Mouse (Mus musculus): ENCODE measurements around the gene Card14. TPM values are rescaled to one million over a fixed set of nuclear protein-coding genes. Genes with fewer than 3 reads are reported as not detected.
"Not testable (repeated sequence)": the region's sequence is repeated elsewhere in the genome, so short reads cannot be mapped to it uniquely, and the experiment has no call there.

Card14 gene
- polyA plus RNA-seq, 1 experiment from 2014 or later: 0.25 TPM

- peaks cover 14% of the 10 kb centered on the region for H3K27me3 ChIP-seq (ENCODE audit: control insufficient read depth, insufficient read depth, low read length)
- no peak overlapping the region for H3K4me3 ChIP-seq (ENCODE audit: low read depth, low read length)
- H3K9me3 ChIP-seq (ENCODE audit: control insufficient read depth, low read length): no peaks in the 10 kb centered on the region
- no peaks in the 10 kb centered on the region for H3K36me3 ChIP-seq (ENCODE audit: control insufficient read depth, insufficient read depth, low read length)
- H3K27ac ChIP-seq (ENCODE audit: low read depth, low read length): no peak overlapping the region
- 94% methylated on average over 5 of the region's 5 CpGs for WGBS
- no peak for ATAC-seq (ENCODE audit: low read depth)
- no peak overlapping the region for H3K4me2 ChIP-seq (ENCODE audit: low read depth, low read length)
- H3K9ac ChIP-seq (replicated peaks; ENCODE audit: low read depth, low read length): no peak overlapping the region
- peaks cover 7% of the 10 kb centered on the region; the same call in 1 of the 2 replicates for H3K4me1 ChIP-seq (ENCODE audit: control insufficient read depth, insufficient read depth, low read length)
Observed at GRCm38 (mm10) chr11:119386306-119386705, 78.7 kb downstream of the Card14 start.

GRCm38 (mm10) chr11:119387273-119387672 is 79.7 kb downstream of the Card14 start:
- H3K4me1 ChIP-seq (ENCODE audit: control insufficient read depth, insufficient read depth, low read length); H3K4me2 ChIP-seq (ENCODE audit: low read depth, low read length); H3K4me3 ChIP-seq (ENCODE audit: low read depth, low read length); H3K9me3 ChIP-seq (ENCODE audit: control insufficient read depth, low read length); H3K27ac ChIP-seq (ENCODE audit: low read depth, low read length); H3K9ac ChIP-seq (replicated peaks; ENCODE audit: low read depth, low read length); ATAC-seq (ENCODE audit: low read depth); H3K36me3 ChIP-seq (ENCODE audit: control insufficient read depth, insufficient read depth, low read length): not testable (repeated sequence)
- H3K27me3 ChIP-seq (ENCODE audit: control insufficient read depth, insufficient read depth, low read length): peaks cover 19% of the 10 kb centered on the region
- WGBS: 32% methylated on average over 3 of the region's 3 CpGs

DNA sequence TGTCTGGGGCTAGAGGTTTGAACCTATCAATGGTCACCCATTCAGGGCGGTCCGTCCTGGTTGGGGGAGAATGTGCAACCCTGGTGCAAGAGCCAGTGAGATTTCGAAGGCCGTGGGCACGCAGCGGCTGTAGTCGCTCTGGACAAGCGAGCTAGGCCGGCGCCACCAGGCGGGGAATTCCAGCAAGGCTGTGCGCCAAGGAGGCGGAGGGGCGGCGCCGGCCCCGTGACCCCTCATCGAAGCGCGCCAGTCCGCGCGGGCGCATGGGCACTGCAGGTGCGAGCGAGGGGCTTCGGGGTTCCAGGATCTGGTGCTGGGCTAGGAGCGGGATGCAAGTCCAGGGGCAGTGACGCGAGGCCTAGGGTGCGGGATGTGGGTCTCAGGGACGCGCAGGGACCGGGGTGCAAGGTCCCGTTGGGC is 82.3 kb downstream of the Card14 start:
- Histone ChIP-seq H3K27ac (ENCODE audit: low read depth, low read length) (no peak overlapping the region), H3K36me3 (ENCODE audit: control insufficient read depth, insufficient read depth, low read length) (no peaks in the 10 kb centered on the region), H3K27me3 (ENCODE audit: control insufficient read depth, insufficient read depth, low read length) (peaks cover 33% of the 10 kb centered on the region), H3K9ac (replicated peaks; ENCODE audit: low read depth, low read length) (peak overlapping the region; percentile 22; the same call in 1 of the 2 replicates), H3K4me3 (ENCODE audit: low read depth, low read length) (peak overlapping the region; percentile 44), H3K4me2 (ENCODE audit: low read depth, low read length) (peak overlapping the region; percentile 90), H3K4me1 (ENCODE audit: control insufficient read depth, insufficient read depth, low read length) (peaks cover 10% of the 10 kb centered on the region; the same call in 1 of the 2 replicates), H3K9me3 (ENCODE audit: control insufficient read depth, low read length) (no peaks in the 10 kb centered on the region)
- peak; percentile 41; the same call in 1 of the 2 replicates for ATAC-seq (ENCODE audit: low read depth)
- WGBS: under 1% methylated on average over 35 of the region's 35 CpGs

- Histone ChIP-seq H3K4me2 (ENCODE audit: low read depth, low read length) (peak overlapping the region; percentile 90), H3K4me3 (ENCODE audit: low read depth, low read length) (peak overlapping the region; percentile 44), H3K27me3 (ENCODE audit: control insufficient read depth, insufficient read depth, low read length) (peaks cover 33% of the 10 kb centered on the region), H3K27ac (ENCODE audit: low read depth, low read length) (no peak overlapping the region), H3K9ac (replicated peaks; ENCODE audit: low read depth, low read length) (peak overlapping the region; percentile 22; the same call in 1 of the 2 replicates), H3K4me1 (ENCODE audit: control insufficient read depth, insufficient read depth, low read length) (peaks cover 10% of the 10 kb centered on the region; the same call in 1 of the 2 replicates), H3K9me3 (ENCODE audit: control insufficient read depth, low read length) (no peaks in the 10 kb centered on the region), H3K36me3 (ENCODE audit: control insufficient read depth, insufficient read depth, low read length) (no peaks in the 10 kb centered on the region)
- WGBS: 2% methylated on average over 53 of the region's 53 CpGs
- ATAC-seq (ENCODE audit: low read depth): no peak
Observed at GRCm38 (mm10) chr11:119390271-119391231, 83.0 kb downstream of the Card14 start.

GRCm38 (mm10) chr11:119391386-119392000 is 83.9 kb downstream of the Card14 start:
- no peak overlapping the region for H3K27ac ChIP-seq (ENCODE audit: low read depth, low read length)
- ATAC-seq (ENCODE audit: low read depth): no peak
- H3K9me3 ChIP-seq (ENCODE audit: control insufficient read depth, low read length): no peaks in the 10 kb centered on the region
- H3K4me2 ChIP-seq (ENCODE audit: low read depth, low read length): no peak overlapping the region
- peaks cover 38% of the 10 kb centered on the region for H3K27me3 ChIP-seq (ENCODE audit: control insufficient read depth, insufficient read depth, low read length)
- H3K4me1 ChIP-seq (ENCODE audit: control insufficient read depth, insufficient read depth, low read length): peaks cover 10% of the 10 kb centered on the region; the same call in 1 of the 2 replicates
- 35% methylated on average over 7 of the region's 7 CpGs for WGBS
- no peaks in the 10 kb centered on the region for H3K36me3 ChIP-seq (ENCODE audit: control insufficient read depth, insufficient read depth, low read length)
- H3K9ac ChIP-seq (replicated peaks; ENCODE audit: low read depth, low read length): no peak overlapping the region
- H3K4me3 ChIP-seq (ENCODE audit: low read depth, low read length): no peak overlapping the region

DNA sequence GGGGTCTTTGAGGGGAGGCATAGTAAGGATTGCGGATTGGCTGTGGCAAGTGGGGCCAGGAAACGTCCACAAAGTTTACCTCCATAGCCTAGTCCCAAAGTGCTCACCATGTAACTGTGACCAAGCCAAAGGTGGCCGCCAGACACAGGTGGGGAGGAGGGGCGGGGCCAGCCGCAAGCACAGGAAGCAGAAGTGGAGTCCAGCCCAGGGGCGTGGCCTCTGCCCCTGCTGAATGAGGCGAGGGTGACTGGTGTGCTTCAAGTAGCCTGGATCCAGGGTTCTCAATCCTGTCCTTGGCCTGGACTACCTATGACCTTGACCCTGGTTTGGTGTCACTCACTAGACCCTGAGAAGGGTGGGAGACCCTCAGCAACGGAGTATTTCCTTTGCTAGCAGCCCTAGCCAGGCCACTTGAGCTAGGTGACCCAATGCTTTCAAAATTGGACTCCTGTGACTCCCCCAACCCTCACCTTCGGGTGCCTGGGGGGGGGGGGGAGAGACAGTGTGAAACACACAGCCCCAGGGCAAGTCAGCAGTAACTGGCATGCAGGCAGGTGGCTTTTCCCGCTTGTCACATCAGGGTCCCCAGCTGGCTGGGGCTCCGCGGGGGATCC is 84.5 kb downstream of the Card14 start:
- 6% methylated on average over 12 of the region's 12 CpGs for WGBS
- H3K4me1 ChIP-seq (ENCODE audit: control insufficient read depth, insufficient read depth, low read length): peaks cover 10% of the 10 kb centered on the region; the same call in 1 of the 2 replicates
- H3K4me3 ChIP-seq (ENCODE audit: low read depth, low read length): no peak overlapping the region
- H3K9ac ChIP-seq (replicated peaks; ENCODE audit: low read depth, low read length): no peak overlapping the region
- no peak for ATAC-seq (ENCODE audit: low read depth)
- no peak overlapping the region for H3K4me2 ChIP-seq (ENCODE audit: low read depth, low read length)
- H3K9me3 ChIP-seq (ENCODE audit: control insufficient read depth, low read length): no peaks in the 10 kb centered on the region
- H3K27me3 ChIP-seq (ENCODE audit: control insufficient read depth, insufficient read depth, low read length): peaks cover 38% of the 10 kb centered on the region
- no peak overlapping the region for H3K27ac ChIP-seq (ENCODE audit: low read depth, low read length)
- H3K36me3 ChIP-seq (ENCODE audit: control insufficient read depth, insufficient read depth, low read length): no peaks in the 10 kb centered on the region

DNA sequence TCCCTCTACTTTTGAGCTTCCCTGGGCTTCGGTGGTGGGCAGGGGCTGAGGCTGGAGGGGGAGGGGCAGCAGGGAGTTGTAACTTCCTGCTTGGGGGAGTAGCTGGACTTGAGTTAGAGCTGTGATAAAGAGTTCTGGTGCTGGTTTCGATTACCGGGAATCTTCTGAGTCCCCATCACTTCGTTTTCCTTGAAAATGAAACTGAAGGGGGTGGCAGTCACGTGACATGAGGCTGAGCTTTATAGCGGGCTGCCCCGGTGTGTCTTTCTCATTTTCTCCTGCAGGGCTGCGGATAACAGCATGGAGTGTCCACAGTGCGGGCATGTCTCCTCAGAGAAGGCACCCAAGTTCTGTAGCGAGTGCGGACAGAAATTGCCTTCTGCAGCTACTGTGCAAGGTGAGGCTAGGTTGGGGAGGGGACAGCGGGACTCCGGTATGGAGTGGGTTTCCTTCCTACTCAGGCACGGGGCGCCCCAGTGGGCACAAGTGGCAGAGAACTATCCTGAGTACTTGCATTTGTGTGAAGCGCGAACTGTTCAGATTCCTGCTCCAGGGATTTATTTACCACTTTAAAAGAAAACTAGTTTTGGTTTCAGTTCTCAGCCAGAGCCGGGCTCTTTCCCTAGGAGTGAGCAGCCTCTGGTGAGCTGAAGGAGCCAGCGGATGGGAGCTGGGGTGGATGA is 85.4 kb downstream of the Card14 start, which contains the start of gene Rnf213:
TSS of gene Rnf213 (plus strand) at position 301 of the 683 bp plus-strand sequence.
- WGBS: 1% methylated on average over 19 of the region's 19 CpGs
- H3K27ac ChIP-seq (ENCODE audit: low read depth, low read length): no peak within 1 kb of the TSS
- H3K9ac ChIP-seq (replicated peaks; ENCODE audit: low read depth, low read length): no peak within 1 kb of the TSS; the same call in 1 of the 2 replicates
- H3K4me3 ChIP-seq (ENCODE audit: low read depth, low read length): peak within 1 kb of the TSS; percentile 27
- H3K27me3 ChIP-seq (ENCODE audit: control insufficient read depth, insufficient read depth, low read length): peaks cover 38% of the 10 kb centered on the region
- H3K4me1 ChIP-seq (ENCODE audit: control insufficient read depth, insufficient read depth, low read length): peaks cover 10% of the 10 kb centered on the region; the same call in 1 of the 2 replicates
- no peaks in the 10 kb centered on the region for H3K9me3 ChIP-seq (ENCODE audit: control insufficient read depth, low read length)
- peak within 1 kb of the TSS; percentile 46 for H3K4me2 ChIP-seq (ENCODE audit: low read depth, low read length)
- ATAC-seq (ENCODE audit: low read depth): no peak
- H3K36me3 ChIP-seq (ENCODE audit: control insufficient read depth, insufficient read depth, low read length): no peaks in the 10 kb centered on the region

GRCm38 (mm10) chr11:119393483-119393804 is 85.9 kb downstream of the Card14 start:
- H3K27ac ChIP-seq (ENCODE audit: low read depth, low read length): no peak overlapping the region
- peak overlapping the region; percentile 46 for H3K4me2 ChIP-seq (ENCODE audit: low read depth, low read length)
- H3K27me3 ChIP-seq (ENCODE audit: control insufficient read depth, insufficient read depth, low read length): peaks cover 38% of the 10 kb centered on the region
- peak overlapping the region; percentile 27; the same call in 1 of the 2 replicates for H3K4me3 ChIP-seq (ENCODE audit: low read depth, low read length)
- H3K4me1 ChIP-seq (ENCODE audit: control insufficient read depth, insufficient read depth, low read length): peaks cover 10% of the 10 kb centered on the region; the same call in 1 of the 2 replicates
- H3K9me3 ChIP-seq (ENCODE audit: control insufficient read depth, low read length): no peaks in the 10 kb centered on the region
- ATAC-seq (ENCODE audit: low read depth): no peak
- WGBS: 23% methylated on average over 7 of the region's 7 CpGs
- no peak overlapping the region; the same call in 1 of the 2 replicates for H3K9ac ChIP-seq (replicated peaks; ENCODE audit: low read depth, low read length)
- no peaks in the 10 kb centered on the region for H3K36me3 ChIP-seq (ENCODE audit: control insufficient read depth, insufficient read depth, low read length)
